Mouse (Mus musculus) liver, embryonic 14.5 days (tissue): Measurements from ENCODE around the gene Cda.

Experiments used
- CTCF ChIP-seq: IDR thresholded peaks from 2 replicates; pipeline ENCODE4 v1.5.1; 2016; ENCODE audit warnings: antibody characterized with exemption, low read depth, control low read depth
- EP300 ChIP-seq: IDR thresholded peaks from 2 replicates; pipeline ENCODE4 v1.6.1; 2016; ENCODE audit warnings: antibody characterized with exemption, low read depth

DNA sequence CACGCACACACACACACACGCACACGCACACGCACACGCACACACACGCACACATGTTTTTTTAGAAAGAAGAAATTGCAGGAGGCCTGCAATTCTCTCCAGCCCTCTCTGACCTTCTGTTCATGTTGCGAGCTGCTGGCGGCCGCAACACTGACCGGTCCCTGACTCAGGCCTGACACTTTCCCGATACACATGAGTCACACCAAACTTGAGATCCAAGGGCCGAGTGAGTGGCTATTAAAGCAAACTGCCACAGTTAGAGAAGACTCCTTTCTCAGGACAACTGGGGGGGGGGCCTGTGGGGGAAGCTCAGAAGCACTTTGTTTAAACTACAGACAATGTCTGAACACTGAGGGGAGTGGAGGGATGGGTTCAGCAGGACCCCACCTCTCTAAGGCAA lies 11.2 kb downstream of the Cda start:
- TF ChIP-seq EP300 = no peak
- no peak for TF ChIP-seq CTCF
